Mouse (Mus musculus) lung, embryonic 16.5 days (tissue): ENCODE measurements at regions not wholly inside any gene's neighbourhood (a gene's known extent, or its start where the extent isn't known, plus 50 kb on each side); places are given as distances from the start of the nearest gene placed in this dataset.

Source experiments
- ATAC-seq: fragments of 200-750 bp; cut with Nextera tagmentation; 2 replicates; pipeline ENCODE4 v1.8.0; 2017; ENCODE audit warnings: low read depth, mild to moderate bottlenecking, moderate library complexity
- H3K27ac ChIP-seq: fragments of 300-500 bp; sonication (generic); 2 replicates; pipeline ENCODE4 v1.5.1; 2014; ENCODE audit warnings: mild to moderate bottlenecking, control low read depth, low read length
- H3K27me3 ChIP-seq: fragments of 300-500 bp; sonication (generic); 2 replicates; pipeline ENCODE4 v1.6.1; 2014; ENCODE audit warnings: low read depth, low read length, mixed read lengths; ENCODE audit not compliant: control insufficient read depth, insufficient read depth
- H3K36me3 ChIP-seq: fragments of 300-500 bp; sonication (generic); 2 replicates; pipeline ENCODE4 v1.6.1; 2014; ENCODE audit warnings: low read length; ENCODE audit not compliant: control insufficient read depth, insufficient read depth
- H3K4me1 ChIP-seq: fragments of 300-500 bp; sonication (generic); replicated peaks from 2 replicates; pipeline ENCODE4 v1.6.1; 2014; ENCODE audit warnings: low read length, mixed read lengths; ENCODE audit not compliant: control insufficient read depth, insufficient read depth
- H3K4me2 ChIP-seq: fragments of 300-500 bp; sonication (generic); 2 replicates; pipeline ENCODE4 v1.6.1; 2014; ENCODE audit warnings: low read depth, low read length, control low read depth
- H3K4me3 ChIP-seq: fragments of 300-500 bp; sonication (generic); 2 replicates; pipeline ENCODE4 v1.5.1; 2014; ENCODE audit warnings: mild to moderate bottlenecking, low read length, control low read depth
- H3K9ac ChIP-seq: fragments of 300-500 bp; sonication (generic); 2 replicates; pipeline ENCODE4 v1.6.1; 2014; ENCODE audit warnings: low read length, control low read depth
- H3K9me3 ChIP-seq: fragments of 300-500 bp; sonication (generic); 2 replicates; pipeline ENCODE4 v1.6.1; 2016; ENCODE audit warnings: low read length; ENCODE audit not compliant: control insufficient read depth
- WGBS: fragments of 180-500 bp; shearing (Covaris S2); extraction: QIAGEN DNeasy Blood & Tissue Kit; methylation state at CpG from one replicate; pipeline ENCODE4 v1.1.7; 2014; 5-methylcytosine and 5-hydroxymethylcytosine counted together

- Histone ChIP-seq H3K4me3 (no peak overlapping the region), H3K4me2 (no peak overlapping the region), H3K4me1 (no peaks in the 10 kb centered on the region), H3K27me3 (no peaks in the 10 kb centered on the region), H3K36me3 (no peaks in the 10 kb centered on the region), H3K27ac (no peak overlapping the region), H3K9ac (no peak overlapping the region), H3K9me3 (no peaks in the 10 kb centered on the region)
- ATAC-seq = peak; percentile 43; the same call in 1 of the 2 replicates
- 74% methylated on average over 20 of the region's 20 CpGs for WGBS
Measured at GRCm38 (mm10) chr14:61788998-61789790, 181.9 kb downstream of the Kcnrg start.

- WGBS = 79% methylated on average over 7 of the region's 7 CpGs
- no peak overlapping the region for H3K27ac ChIP-seq
- H3K4me3 ChIP-seq = no peak overlapping the region
- H3K4me2 ChIP-seq = no peak overlapping the region
- H3K9me3 ChIP-seq = no peaks in the 10 kb centered on the region
- no peak overlapping the region for H3K9ac ChIP-seq
- ATAC-seq = no peak
- no peaks in the 10 kb centered on the region for H3K36me3 ChIP-seq
- no peaks in the 10 kb centered on the region for H3K4me1 ChIP-seq
- H3K27me3 ChIP-seq = no peaks in the 10 kb centered on the region
Measured at GRCm38 (mm10) chr14:61795976-61796645, 188.9 kb downstream of the Kcnrg start.

- WGBS = 89% methylated on average over 7 of the region's 7 CpGs
- H3K27me3 ChIP-seq = no peaks in the 10 kb centered on the region
- H3K4me1 ChIP-seq = no peaks in the 10 kb centered on the region
- H3K27ac ChIP-seq = no peak overlapping the region
- ATAC-seq = no peak
- H3K36me3 ChIP-seq = no peaks in the 10 kb centered on the region
- H3K9me3 ChIP-seq = no peaks in the 10 kb centered on the region
- H3K9ac ChIP-seq = no peak overlapping the region
- H3K4me2 ChIP-seq = no peak overlapping the region
- H3K4me3 ChIP-seq = no peak overlapping the region
Measured at GRCm38 (mm10) chr14:61796671-61797070, 189.4 kb downstream of the Kcnrg start.

- no peak for ATAC-seq
- H3K4me2 ChIP-seq = no peak overlapping the region
- no peak overlapping the region for H3K4me3 ChIP-seq
- WGBS = 48% methylated on average over 1 of the region's 1 CpGs
- H3K9me3 ChIP-seq = no peaks in the 10 kb centered on the region
- H3K27ac ChIP-seq = no peak overlapping the region
- no peaks in the 10 kb centered on the region for H3K4me1 ChIP-seq
- no peaks in the 10 kb centered on the region for H3K27me3 ChIP-seq
- no peak overlapping the region for H3K9ac ChIP-seq
- no peaks in the 10 kb centered on the region for H3K36me3 ChIP-seq
Measured at GRCm38 (mm10) chr14:61803421-61803925, 196.2 kb downstream of the Kcnrg start.

GRCm38 (mm10) chr14:61805433-61805832 lies 198.2 kb downstream of the Kcnrg start:
- no peak for ATAC-seq
- Histone ChIP-seq H3K9me3 (no peaks in the 10 kb centered on the region), H3K36me3 (no peaks in the 10 kb centered on the region), H3K4me1 (peaks cover 5% of the 10 kb centered on the region; the same call in 1 of the 2 replicates), H3K27me3 (no peaks in the 10 kb centered on the region), H3K27ac (no peak overlapping the region), H3K4me2 (no peak overlapping the region), H3K9ac (no peak overlapping the region), H3K4me3 (no peak overlapping the region)
- WGBS = 77% methylated on average over 2 of the region's 2 CpGs

DNA sequence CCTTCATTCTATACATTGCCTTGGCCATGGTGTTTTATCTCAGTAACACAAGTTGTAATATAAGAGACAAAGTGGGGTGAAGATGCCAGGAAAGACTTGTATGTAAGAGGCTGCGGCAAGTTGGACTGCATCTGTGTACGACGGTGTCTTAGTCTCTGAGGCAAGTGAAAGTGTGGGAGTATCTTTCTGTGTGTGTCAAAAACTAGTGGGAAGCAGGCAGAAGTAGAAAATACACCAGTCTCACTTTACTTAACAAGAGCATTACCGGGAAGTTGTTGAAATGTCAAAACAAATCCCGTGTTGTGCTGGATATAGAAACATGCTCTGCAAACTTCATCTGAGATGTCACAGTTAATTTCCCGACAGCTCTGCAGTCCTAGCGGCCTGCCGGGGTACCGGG lies 200.9 kb downstream of the Kcnrg start:
- no peak overlapping the region for H3K27ac ChIP-seq
- no peak overlapping the region for H3K9ac ChIP-seq
- no peak overlapping the region for H3K4me3 ChIP-seq
- no peak overlapping the region for H3K4me2 ChIP-seq
- no peaks in the 10 kb centered on the region for H3K9me3 ChIP-seq
- no peak for ATAC-seq
- H3K36me3 ChIP-seq = no peaks in the 10 kb centered on the region
- peaks cover 5% of the 10 kb centered on the region; the same call in 1 of the 2 replicates for H3K4me1 ChIP-seq
- H3K27me3 ChIP-seq = no peaks in the 10 kb centered on the region
- WGBS = 43% methylated on average over 9 of the region's 9 CpGs

GRCm38 (mm10) chr14:61809716-61810437 lies 202.6 kb downstream of the Kcnrg start:
- no peak overlapping the region for H3K27ac ChIP-seq
- H3K4me3 ChIP-seq = no peak overlapping the region
- WGBS = 53% methylated on average over 10 of the region's 10 CpGs
- no peak overlapping the region for H3K4me2 ChIP-seq
- H3K9me3 ChIP-seq = no peaks in the 10 kb centered on the region
- no peaks in the 10 kb centered on the region for H3K36me3 ChIP-seq
- H3K9ac ChIP-seq = no peak overlapping the region
- peaks cover 5% of the 10 kb centered on the region; the same call in 1 of the 2 replicates for H3K4me1 ChIP-seq
- ATAC-seq = no peak
- H3K27me3 ChIP-seq = no peaks in the 10 kb centered on the region

GRCm38 (mm10) chr14:61810836-61811235 lies 203.6 kb downstream of the Kcnrg start:
- Histone ChIP-seq H3K27ac (no peak overlapping the region), H3K4me2 (no peak overlapping the region), H3K4me1 (peaks cover 5% of the 10 kb centered on the region; the same call in 1 of the 2 replicates)

DNA sequence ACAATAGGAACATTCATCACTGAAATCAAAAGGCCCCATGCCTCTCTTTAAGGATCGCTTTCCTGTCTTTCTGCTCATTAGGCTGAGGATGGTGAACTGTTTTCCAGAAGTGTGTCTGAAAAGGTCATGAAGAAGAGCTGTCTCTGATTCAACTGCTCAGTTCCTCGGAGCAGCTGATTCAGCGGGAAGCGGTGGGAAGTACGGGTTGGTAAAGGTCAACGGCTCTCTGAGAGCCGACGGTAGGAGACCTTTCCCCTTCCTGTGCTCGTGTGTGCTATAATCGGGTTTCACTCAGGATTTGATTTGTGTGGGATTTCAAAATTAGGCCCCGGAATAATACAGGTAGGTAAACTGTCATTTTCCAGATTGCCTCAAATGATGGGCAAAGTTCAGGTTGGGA lies 210.5 kb downstream of the Kcnrg start:
- ATAC-seq = no peak
- H3K4me3 ChIP-seq = no peak overlapping the region
- no peaks in the 10 kb centered on the region for H3K27me3 ChIP-seq
- no peak overlapping the region for H3K27ac ChIP-seq
- H3K9ac ChIP-seq = no peak overlapping the region
- WGBS = 33% methylated on average over 11 of the region's 11 CpGs
- no peaks in the 10 kb centered on the region for H3K36me3 ChIP-seq
- no peaks in the 10 kb centered on the region for H3K9me3 ChIP-seq
- H3K4me1 ChIP-seq = no peaks in the 10 kb centered on the region
- no peak overlapping the region for H3K4me2 ChIP-seq

More at GRCm38 (mm10) chr14:61810836-61811235, 203.6 kb downstream of the Kcnrg start:
- Histone ChIP-seq H3K27me3 (no peaks in the 10 kb centered on the region), H3K9me3 (no peaks in the 10 kb centered on the region), H3K9ac (no peak overlapping the region), H3K36me3 (no peaks in the 10 kb centered on the region), H3K4me3 (no peak overlapping the region)
- WGBS = 54% methylated on average over 5 of the region's 5 CpGs
- no peak for ATAC-seq
